ENCODE assay signal across 17 mouse cellular contexts in genomic region chr1:172659688-172660087, GRCm38 (mm10). TPM values are rescaled to one million over a fixed set of nuclear protein-coding genes. Genes with fewer than 3 reads are reported as not detected.
"Had no signal": no experiment of that assay in that cellular context is flagged by ENCODE, and none has a peak within 500 bp of the region (broad histone marks: within the 10 kb centered on the region; RNA-seq: fewer than 3 reads in every experiment).

No protein-coding gene starts in this region.

- H3K36me3 ChIP-seq: limb, embryonic 13.5 days; liver, embryonic 15.5 days; lung, embryonic 15.5 days; neural tube, embryonic 12.5 days had no signal

- H3K9me3 ChIP-seq: limb, embryonic 13.5 days; liver, embryonic 15.5 days; lung, embryonic 15.5 days; neural tube, embryonic 12.5 days had no signal

- H3K27ac ChIP-seq: kidney, postnatal 0 days; limb, embryonic 13.5 days; liver, embryonic 15.5 days; lung, embryonic 15.5 days; neural tube, embryonic 12.5 days had no signal

- H3K9ac ChIP-seq: limb, embryonic 13.5 days; liver, embryonic 15.5 days; lung, embryonic 15.5 days; neural tube, embryonic 12.5 days had no signal

- H3K4me2 ChIP-seq: limb, embryonic 13.5 days; liver, embryonic 11.5 days; liver, embryonic 15.5 days; lung, embryonic 15.5 days; neural tube, embryonic 12.5 days had no signal

- H3K27me3 ChIP-seq: limb, embryonic 13.5 days; liver, embryonic 15.5 days; lung, embryonic 15.5 days; neural tube, embryonic 12.5 days had no signal

- H3K4me1 ChIP-seq: limb, embryonic 13.5 days; liver, embryonic 15.5 days; lung, embryonic 15.5 days; neural tube, embryonic 12.5 days had no signal

- H3K4me3 ChIP-seq: limb, embryonic 13.5 days; liver, embryonic 15.5 days; lung, embryonic 15.5 days; neural tube, embryonic 12.5 days had no signal

- DNase-seq: kidney, adult 18-20 months; layer of hippocampus, adult 9-11 months; lung, postnatal 14 days; midbrain, embryonic 14.5 days; thymus, adult 18-20 months; thymus, postnatal 14 days had no signal

RNA-seq across cellular contexts. Expression of gene Dusp23, which starts 26.9 kb away (rescaled TPM):
- total RNA-seq: neutrophil, adult 5-6 weeks had no signal

RNA-seq across cellular contexts. Expression of gene Crp, which starts 38.2 kb away (rescaled TPM):
- total RNA-seq: layer of hippocampus, adult 18-20 months; left cerebral cortex, postnatal 36 days; monocyte, adult 5-6 weeks; neutrophil, adult 5-6 weeks had no signal
- polyA plus RNA-seq: kidney, postnatal 0 days; limb, embryonic 13.5 days; midbrain, embryonic 14.5 days had no signal

RNA-seq across cellular contexts. Expression of gene Fcrl6, which starts 57.3 kb away (rescaled TPM):
- total RNA-seq: layer of hippocampus, adult 18-20 months; left cerebral cortex, postnatal 36 days; monocyte, adult 5-6 weeks had no signal
- polyA plus RNA-seq: intestine, embryonic 14.5 days; kidney, postnatal 0 days; liver, embryonic 15.5 days; lung, embryonic 15.5 days had no signal
